Mouse (Mus musculus): ENCODE results near the gene Mrpl18. TPM values are rescaled to one million over a fixed set of nuclear protein-coding genes. Genes with fewer than 3 reads are reported as not detected.
"Not testable (repeated sequence)": the region's sequence is repeated elsewhere in the genome, so short reads cannot be mapped to it uniquely, and the experiment has no call there.

Mrpl18 gene
- polyA plus RNA-seq (2016; fragmentation: Nextera tagmentation; extraction: Ambion mirVana) = 203 and 208 TPM in 2 replicates

- no peaks in the 10 kb centered on the region for H3K9me3 ChIP-seq
- peak within 1 kb of the TSS; percentile 98 for H3K27ac ChIP-seq
- under 1% methylated on average over 56 of the region's 56 CpGs for WGBS
- H3K4me3 ChIP-seq = peak within 1 kb of the TSS; percentile 91
- peaks cover 8% of the 10 kb centered on the region; the same call in 1 of the 2 replicates for H3K4me1 ChIP-seq
- H3K36me3 ChIP-seq = peaks cover 65% of the 10 kb centered on the region
- no peaks in the 10 kb centered on the region for H3K27me3 ChIP-seq (ENCODE audit: insufficient read depth, poor library complexity, severe bottlenecking)
- DNase-seq (ENCODE audit: low spot score) = peak; percentile 100
Observed at GRCm38 (mm10) chr17:12915881-12916583, at the start of gene Mrpl18. TSS of gene Mrpl18 (minus strand) at chr17:12916345.

- Histone ChIP-seq H3K4me3 (no peak overlapping the region), H3K27ac (no peak overlapping the region), H3K27me3 (ENCODE audit: insufficient read depth, poor library complexity, severe bottlenecking) (no peaks in the 10 kb centered on the region), H3K4me1 (peaks cover 8% of the 10 kb centered on the region), H3K9me3 (no peaks in the 10 kb centered on the region), H3K36me3 (peaks cover 30% of the 10 kb centered on the region)
- DNase-seq (ENCODE audit: low spot score) = no peak
- 85% methylated on average over 3 of the region's 3 CpGs for WGBS
Observed at GRCm38 (mm10) chr17:12963476-12963875, 47.3 kb upstream of the Mrpl18 start.

GRCm38 (mm10) chr17:12960331-12960873, 44.3 kb upstream of the Mrpl18 start, which contains the start of gene Acat2:
TSS of gene Acat2 (minus strand) at chr17:12960747.
- under 1% methylated on average over 42 of the region's 42 CpGs for WGBS
- H3K4me3 ChIP-seq = peak within 1 kb of the TSS; percentile 77
- H3K4me1 ChIP-seq = peaks cover 8% of the 10 kb centered on the region
- DNase-seq (ENCODE audit: low spot score) = peak; percentile 97
- peaks cover 16% of the 10 kb centered on the region for H3K36me3 ChIP-seq
- H3K9me3 ChIP-seq = no peaks in the 10 kb centered on the region
- peak within 1 kb of the TSS; percentile 90 for H3K27ac ChIP-seq
- no peaks in the 10 kb centered on the region for H3K27me3 ChIP-seq (ENCODE audit: insufficient read depth, poor library complexity, severe bottlenecking)

GRCm38 (mm10) chr17:12959377-12959776, 43.2 kb upstream of the Mrpl18 start:
- not testable (repeated sequence) for DNase-seq (ENCODE audit: low spot score); H3K27ac ChIP-seq; H3K4me1 ChIP-seq; H3K4me3 ChIP-seq; H3K27me3 ChIP-seq (ENCODE audit: insufficient read depth, poor library complexity, severe bottlenecking); H3K9me3 ChIP-seq
- peaks cover 16% of the 10 kb centered on the region for H3K36me3 ChIP-seq
- 73% methylated on average over 2 of the region's 2 CpGs for WGBS

- WGBS = 89% methylated on average over 8 of the region's 8 CpGs
- Histone ChIP-seq H3K4me1 (peaks cover 8% of the 10 kb centered on the region), H3K4me3 (no peak overlapping the region), H3K9me3 (no peaks in the 10 kb centered on the region), H3K27ac (no peak overlapping the region), H3K36me3 (peaks cover 34% of the 10 kb centered on the region), H3K27me3 (ENCODE audit: insufficient read depth, poor library complexity, severe bottlenecking) (no peaks in the 10 kb centered on the region)
- DNase-seq (ENCODE audit: low spot score) = no peak
Observed at GRCm38 (mm10) chr17:12956664-12957063, 40.5 kb upstream of the Mrpl18 start.

- Histone ChIP-seq H3K9me3 (no peaks in the 10 kb centered on the region), H3K4me1 (no peaks in the 10 kb centered on the region), H3K27me3 (ENCODE audit: insufficient read depth, poor library complexity, severe bottlenecking) (no peaks in the 10 kb centered on the region), H3K36me3 (peaks cover 72% of the 10 kb centered on the region), H3K27ac (no peak overlapping the region), H3K4me3 (no peak overlapping the region)
- 96% methylated on average over 5 of the region's 5 CpGs for WGBS
- no peak for DNase-seq (ENCODE audit: low spot score)
Observed at GRCm38 (mm10) chr17:12949669-12950068, 33.5 kb upstream of the Mrpl18 start.

- H3K9me3 ChIP-seq = no peaks in the 10 kb centered on the region
- H3K4me1 ChIP-seq = peaks cover 7% of the 10 kb centered on the region
- H3K4me3 ChIP-seq = no peak overlapping the region
- H3K36me3 ChIP-seq = peaks cover 45% of the 10 kb centered on the region
- H3K27ac ChIP-seq = no peak overlapping the region
- DNase-seq (ENCODE audit: low spot score) = peak; percentile 61
- H3K27me3 ChIP-seq (ENCODE audit: insufficient read depth, poor library complexity, severe bottlenecking) = no peaks in the 10 kb centered on the region
- WGBS = 92% methylated on average over 6 of the region's 6 CpGs
Observed at GRCm38 (mm10) chr17:12942459-12943162, 26.5 kb upstream of the Mrpl18 start.

- Histone ChIP-seq H3K27me3 (ENCODE audit: insufficient read depth, poor library complexity, severe bottlenecking) (no peaks in the 10 kb centered on the region), H3K27ac (no peak overlapping the region), H3K4me3 (no peak overlapping the region), H3K36me3 (peaks cover 40% of the 10 kb centered on the region), H3K4me1 (peaks cover 7% of the 10 kb centered on the region), H3K9me3 (no peaks in the 10 kb centered on the region)
- no peak for DNase-seq (ENCODE audit: low spot score)
- 77% methylated on average over 8 of the region's 8 CpGs for WGBS
Observed at GRCm38 (mm10) chr17:12941543-12942260, 25.6 kb upstream of the Mrpl18 start.

- 18% methylated on average over 27 of the region's 27 CpGs for WGBS
- Histone ChIP-seq H3K9me3 (no peaks in the 10 kb centered on the region), H3K36me3 (peaks cover 29% of the 10 kb centered on the region), H3K27me3 (ENCODE audit: insufficient read depth, poor library complexity, severe bottlenecking) (no peaks in the 10 kb centered on the region), H3K27ac (no peak within 1 kb of the TSS), H3K4me3 (peak within 1 kb of the TSS; percentile 52), H3K4me1 (peaks cover 7% of the 10 kb centered on the region)
- DNase-seq (ENCODE audit: low spot score) = no peak
Observed at GRCm38 (mm10) chr17:12940151-12940805, 24.1 kb upstream of the Mrpl18 start, which contains the start of gene Acat3. TSS of gene Acat3 (minus strand) at chr17:12940600.

GRCm38 (mm10) chr17:12939377-12940148, 23.4 kb upstream of the Mrpl18 start:
- not testable (repeated sequence) for H3K27ac ChIP-seq
- H3K4me3 ChIP-seq = peak overlapping the region; percentile 52
- 53% methylated on average over 3 of the region's 12 CpGs for WGBS

GRCm38 (mm10) chr17:12938077-12938476, 21.9 kb upstream of the Mrpl18 start:
- H3K27me3 ChIP-seq (ENCODE audit: insufficient read depth, poor library complexity, severe bottlenecking) = no peaks in the 10 kb centered on the region
- DNase-seq (ENCODE audit: low spot score) = no peak
- peaks cover 7% of the 10 kb centered on the region for H3K4me1 ChIP-seq
- WGBS = 57% methylated on average over 2 of the region's 2 CpGs
- no peak overlapping the region for H3K27ac ChIP-seq
- H3K36me3 ChIP-seq = peaks cover 9% of the 10 kb centered on the region
- H3K4me3 ChIP-seq = no peak overlapping the region
- H3K9me3 ChIP-seq = no peaks in the 10 kb centered on the region

More at GRCm38 (mm10) chr17:12939377-12940148, 23.4 kb upstream of the Mrpl18 start:
- not testable (repeated sequence) for H3K27me3 ChIP-seq (ENCODE audit: insufficient read depth, poor library complexity, severe bottlenecking); DNase-seq (ENCODE audit: low spot score); H3K4me1 ChIP-seq; H3K9me3 ChIP-seq
- peaks cover 22% of the 10 kb centered on the region for H3K36me3 ChIP-seq

Measured in heart, embryonic 10.5 days (tissue).